Mouse (Mus musculus) liver, adult 2 months (tissue): ENCODE measurements around the gene Slc25a41.

Experiments
- CTCF ChIP-seq: fragments of 200-500 bp; IDR thresholded peaks from 2 replicates; pipeline ENCODE4 v1.5.1; 2011; ENCODE audit warnings: low read depth, low read length, control low read depth
- POLR2A ChIP-seq: fragments of 200-500 bp; IDR thresholded peaks from 2 replicates; pipeline ENCODE4 v1.6.1; 2011; ENCODE audit warnings: low read length, control low read depth; ENCODE audit not compliant: insufficient read depth; ENCODE audit errors: extremely low read depth

DNA sequence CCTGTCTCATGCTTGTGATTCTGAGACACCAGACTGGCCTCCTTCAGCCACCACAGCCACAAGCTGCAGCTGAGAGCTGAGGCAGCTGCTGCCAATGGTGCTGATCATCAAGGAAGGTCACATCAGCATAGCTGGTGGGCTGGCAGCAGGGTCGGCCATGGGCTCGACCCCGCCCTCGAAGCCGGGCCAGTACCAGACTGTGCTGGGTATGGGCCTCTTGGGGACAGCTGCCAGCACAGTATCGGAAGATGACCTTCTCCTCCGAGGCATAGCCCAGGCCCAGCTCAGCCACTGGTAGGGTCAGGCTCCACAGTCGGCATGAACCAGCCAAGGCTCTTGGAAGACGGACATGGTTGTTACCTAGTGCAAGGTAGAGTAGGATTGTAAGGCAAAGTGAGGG is 42.0 kb downstream of the Slc25a41 start:
- TF ChIP-seq POLR2A (no peak), CTCF (no peak)
